Mouse (Mus musculus): ENCODE measurements around the gene Filip1l. TPM values are rescaled to one million over a fixed set of nuclear protein-coding genes. Genes with fewer than 3 reads are reported as not detected.

Filip1l gene
- polyA plus RNA-seq, 1 experiment from 2014 or later, result 11.8 TPM

GRCm38 (mm10) chr16:57554886-57555400, 202.1 kb downstream of the Filip1l start:
- Histone ChIP-seq H3K36me3 (ENCODE audit: control insufficient read depth, insufficient read depth, low read length) (no peaks in the 10 kb centered on the region), H3K27ac (ENCODE audit: low read depth, low read length) (no peak overlapping the region), H3K9me3 (ENCODE audit: control insufficient read depth, low read length) (no peaks in the 10 kb centered on the region), H3K4me2 (replicated peaks; ENCODE audit: low read depth, low read length) (no peak overlapping the region), H3K9ac (ENCODE audit: low read depth, low read length) (no peak overlapping the region), H3K4me3 (ENCODE audit: low read depth, low read length) (no peak overlapping the region), H3K4me1 (replicated peaks; ENCODE audit: control insufficient read depth, insufficient read depth, low read length) (no peaks in the 10 kb centered on the region), H3K27me3 (ENCODE audit: control insufficient read depth, insufficient read depth, low read length) (no peaks in the 10 kb centered on the region)
- 72% methylated on average over 6 of the region's 6 CpGs for WGBS
- ATAC-seq (ENCODE audit: low FRiP score) (no peak), DNase-seq (ENCODE audit: low spot score) (no peak)

- no peak overlapping the region for H3K4me3 ChIP-seq (ENCODE audit: low read depth, low read length)
- no peaks in the 10 kb centered on the region for H3K36me3 ChIP-seq (ENCODE audit: control insufficient read depth, insufficient read depth, low read length)
- 64% methylated on average over 4 of the region's 4 CpGs for WGBS
- no peaks in the 10 kb centered on the region for H3K4me1 ChIP-seq (replicated peaks; ENCODE audit: control insufficient read depth, insufficient read depth, low read length)
- no peak overlapping the region for H3K9ac ChIP-seq (ENCODE audit: low read depth, low read length)
- no peak overlapping the region for H3K4me2 ChIP-seq (replicated peaks; ENCODE audit: low read depth, low read length)
- ATAC-seq (ENCODE audit: low FRiP score) (no peak), DNase-seq (ENCODE audit: low spot score) (no peak)
- H3K27me3 ChIP-seq (ENCODE audit: control insufficient read depth, insufficient read depth, low read length), result no peaks in the 10 kb centered on the region
- H3K9me3 ChIP-seq (ENCODE audit: control insufficient read depth, low read length), result no peaks in the 10 kb centered on the region
- H3K27ac ChIP-seq (ENCODE audit: low read depth, low read length), result no peak overlapping the region
Observed at GRCm38 (mm10) chr16:57555667-57556066, 202.8 kb downstream of the Filip1l start.

- no peaks in the 10 kb centered on the region for H3K4me1 ChIP-seq (replicated peaks; ENCODE audit: control insufficient read depth, insufficient read depth, low read length)
- H3K4me3 ChIP-seq (ENCODE audit: low read depth, low read length), result no peak overlapping the region
- no peak for DNase-seq (ENCODE audit: low spot score)
- no peaks in the 10 kb centered on the region for H3K9me3 ChIP-seq (ENCODE audit: control insufficient read depth, low read length)
- H3K36me3 ChIP-seq (ENCODE audit: control insufficient read depth, insufficient read depth, low read length), result no peaks in the 10 kb centered on the region
- no peak overlapping the region for H3K27ac ChIP-seq (ENCODE audit: low read depth, low read length)
- H3K9ac ChIP-seq (ENCODE audit: low read depth, low read length), result no peak overlapping the region
- whole genome bisulfite sequencing, result 94% methylated on average over 2 of the region's 2 CpGs
- H3K27me3 ChIP-seq (ENCODE audit: control insufficient read depth, insufficient read depth, low read length), result no peaks in the 10 kb centered on the region
- no peak overlapping the region for H3K4me2 ChIP-seq (replicated peaks; ENCODE audit: low read depth, low read length)
- no peak for ATAC-seq (ENCODE audit: low FRiP score)
Observed at GRCm38 (mm10) chr16:57556244-57556643, 203.4 kb downstream of the Filip1l start.

GRCm38 (mm10) chr16:57558258-57558657, 205.4 kb downstream of the Filip1l start:
- no peak overlapping the region for H3K27ac ChIP-seq (ENCODE audit: low read depth, low read length)
- H3K36me3 ChIP-seq (ENCODE audit: control insufficient read depth, insufficient read depth, low read length), result no peaks in the 10 kb centered on the region
- no peak overlapping the region for H3K9ac ChIP-seq (ENCODE audit: low read depth, low read length)
- no peak overlapping the region for H3K4me3 ChIP-seq (ENCODE audit: low read depth, low read length)
- DNase-seq (ENCODE audit: low spot score), result no peak
- ATAC-seq (ENCODE audit: low FRiP score), result no peak
- H3K4me1 ChIP-seq (replicated peaks; ENCODE audit: control insufficient read depth, insufficient read depth, low read length), result no peaks in the 10 kb centered on the region
- 93% methylated on average over 3 of the region's 3 CpGs for WGBS
- H3K4me2 ChIP-seq (replicated peaks; ENCODE audit: low read depth, low read length), result no peak overlapping the region
- no peaks in the 10 kb centered on the region for H3K9me3 ChIP-seq (ENCODE audit: control insufficient read depth, low read length)
- no peaks in the 10 kb centered on the region for H3K27me3 ChIP-seq (ENCODE audit: control insufficient read depth, insufficient read depth, low read length)

GRCm38 (mm10) chr16:57560185-57560584, 207.3 kb downstream of the Filip1l start:
- Histone ChIP-seq H3K36me3 (ENCODE audit: control insufficient read depth, insufficient read depth, low read length) (no peaks in the 10 kb centered on the region), H3K9me3 (ENCODE audit: control insufficient read depth, low read length) (no peaks in the 10 kb centered on the region), H3K4me2 (replicated peaks; ENCODE audit: low read depth, low read length) (no peak overlapping the region), H3K9ac (ENCODE audit: low read depth, low read length) (no peak overlapping the region), H3K27me3 (ENCODE audit: control insufficient read depth, insufficient read depth, low read length) (no peaks in the 10 kb centered on the region), H3K4me3 (ENCODE audit: low read depth, low read length) (no peak overlapping the region), H3K27ac (ENCODE audit: low read depth, low read length) (no peak overlapping the region), H3K4me1 (replicated peaks; ENCODE audit: control insufficient read depth, insufficient read depth, low read length) (no peaks in the 10 kb centered on the region)
- WGBS, result 92% methylated on average over 1 of the region's 1 CpGs
- ATAC-seq (ENCODE audit: low FRiP score) (no peak), DNase-seq (ENCODE audit: low spot score) (no peak)

GRCm38 (mm10) chr16:57563453-57563852, 210.6 kb downstream of the Filip1l start:
- Histone ChIP-seq H3K27ac (ENCODE audit: low read depth, low read length) (no peak overlapping the region), H3K9me3 (ENCODE audit: control insufficient read depth, low read length) (no peaks in the 10 kb centered on the region), H3K27me3 (ENCODE audit: control insufficient read depth, insufficient read depth, low read length) (no peaks in the 10 kb centered on the region), H3K4me1 (replicated peaks; ENCODE audit: control insufficient read depth, insufficient read depth, low read length) (no peaks in the 10 kb centered on the region), H3K9ac (ENCODE audit: low read depth, low read length) (no peak overlapping the region), H3K4me3 (ENCODE audit: low read depth, low read length) (no peak overlapping the region), H3K36me3 (ENCODE audit: control insufficient read depth, insufficient read depth, low read length) (no peaks in the 10 kb centered on the region), H3K4me2 (replicated peaks; ENCODE audit: low read depth, low read length) (no peak overlapping the region)
- DNase-seq (ENCODE audit: low spot score) (no peak), ATAC-seq (ENCODE audit: low FRiP score) (no peak)
- 94% methylated on average over 3 of the region's 3 CpGs for WGBS

- DNase-seq (ENCODE audit: low spot score) (no peak), ATAC-seq (ENCODE audit: low FRiP score) (no peak)
- H3K4me2 ChIP-seq (replicated peaks; ENCODE audit: low read depth, low read length), result no peak overlapping the region
- no peaks in the 10 kb centered on the region for H3K36me3 ChIP-seq (ENCODE audit: control insufficient read depth, insufficient read depth, low read length)
- no peak overlapping the region for H3K27ac ChIP-seq (ENCODE audit: low read depth, low read length)
- H3K4me1 ChIP-seq (replicated peaks; ENCODE audit: control insufficient read depth, insufficient read depth, low read length), result no peaks in the 10 kb centered on the region
- no peaks in the 10 kb centered on the region for H3K27me3 ChIP-seq (ENCODE audit: control insufficient read depth, insufficient read depth, low read length)
- H3K9ac ChIP-seq (ENCODE audit: low read depth, low read length), result no peak overlapping the region
- H3K9me3 ChIP-seq (ENCODE audit: control insufficient read depth, low read length), result no peaks in the 10 kb centered on the region
- 74% methylated on average over 1 of the region's 1 CpGs for WGBS
- no peak overlapping the region for H3K4me3 ChIP-seq (ENCODE audit: low read depth, low read length)
Observed at GRCm38 (mm10) chr16:57564807-57565206, 211.9 kb downstream of the Filip1l start.

- H3K4me1 ChIP-seq (replicated peaks; ENCODE audit: control insufficient read depth, insufficient read depth, low read length), result no peaks in the 10 kb centered on the region
- no peak for ATAC-seq (ENCODE audit: low FRiP score)
- H3K4me3 ChIP-seq (ENCODE audit: low read depth, low read length), result no peak overlapping the region
- no peaks in the 10 kb centered on the region for H3K27me3 ChIP-seq (ENCODE audit: control insufficient read depth, insufficient read depth, low read length)
- no peaks in the 10 kb centered on the region for H3K36me3 ChIP-seq (ENCODE audit: control insufficient read depth, insufficient read depth, low read length)
- H3K4me2 ChIP-seq (replicated peaks; ENCODE audit: low read depth, low read length), result no peak overlapping the region
- WGBS, result 91% methylated on average over 3 of the region's 3 CpGs
- H3K9me3 ChIP-seq (ENCODE audit: control insufficient read depth, low read length), result no peaks in the 10 kb centered on the region
- no peak for DNase-seq (ENCODE audit: low spot score)
- no peak overlapping the region for H3K27ac ChIP-seq (ENCODE audit: low read depth, low read length)
- H3K9ac ChIP-seq (ENCODE audit: low read depth, low read length), result no peak overlapping the region
Observed at GRCm38 (mm10) chr16:57566215-57566614, 213.3 kb downstream of the Filip1l start.

GRCm38 (mm10) chr16:57568648-57569404, 215.9 kb downstream of the Filip1l start:
- Histone ChIP-seq H3K36me3 (ENCODE audit: control insufficient read depth, insufficient read depth, low read length) (no peaks in the 10 kb centered on the region), H3K27me3 (ENCODE audit: control insufficient read depth, insufficient read depth, low read length) (no peaks in the 10 kb centered on the region), H3K4me2 (replicated peaks; ENCODE audit: low read depth, low read length) (no peak overlapping the region), H3K27ac (ENCODE audit: low read depth, low read length) (no peak overlapping the region), H3K9ac (ENCODE audit: low read depth, low read length) (no peak overlapping the region), H3K4me3 (ENCODE audit: low read depth, low read length) (no peak overlapping the region), H3K9me3 (ENCODE audit: control insufficient read depth, low read length) (no peaks in the 10 kb centered on the region), H3K4me1 (replicated peaks; ENCODE audit: control insufficient read depth, insufficient read depth, low read length) (no peaks in the 10 kb centered on the region)
- 93% methylated on average over 7 of the region's 7 CpGs for WGBS
- ATAC-seq (ENCODE audit: low FRiP score), result no peak
- DNase-seq (ENCODE audit: low spot score), result no peak
